Mouse (Mus musculus) induced T-regulatory cell, adult 2 months (primary cell): Measurements from ENCODE around the gene Nrros.

Experiments
- DNase-seq: peaks from one replicate; pipeline ENCODE4 v3.0.0-alpha.2; 2012; ENCODE audit warnings: low read depth

The Nrros gene

GRCm38 (mm10) chr16:32160742-32161323, 4.6 kb downstream of the Nrros start:
- DNase-seq: peak; percentile 51

- DNase-seq: no peak
Observed at GRCm38 (mm10) chr16:32158966-32159365, 6.4 kb downstream of the Nrros start.

- no peak for DNase-seq
Observed at GRCm38 (mm10) chr16:32157369-32157768, 8.0 kb downstream of the Nrros start.

DNA sequence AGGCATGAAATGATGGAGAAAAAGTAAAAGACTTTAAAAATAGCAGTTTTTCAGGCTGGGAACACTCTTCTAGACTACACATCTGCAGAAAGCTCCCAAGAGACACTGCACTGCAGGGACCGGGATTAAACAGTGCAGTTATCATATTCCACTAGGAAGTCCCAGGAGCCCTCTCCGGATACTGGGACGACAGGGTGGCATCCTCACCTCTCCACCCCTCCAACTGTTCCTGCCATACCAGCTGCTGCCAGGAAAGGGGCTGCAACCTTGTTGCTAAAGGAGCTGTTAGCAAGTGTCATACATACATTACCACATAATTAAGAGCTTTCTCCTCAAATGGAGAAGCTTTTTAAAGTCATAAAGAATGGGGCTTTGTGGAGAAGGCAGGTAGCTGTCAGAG, 8.7 kb downstream of the Nrros start:
- DNase-seq: no peak

DNA sequence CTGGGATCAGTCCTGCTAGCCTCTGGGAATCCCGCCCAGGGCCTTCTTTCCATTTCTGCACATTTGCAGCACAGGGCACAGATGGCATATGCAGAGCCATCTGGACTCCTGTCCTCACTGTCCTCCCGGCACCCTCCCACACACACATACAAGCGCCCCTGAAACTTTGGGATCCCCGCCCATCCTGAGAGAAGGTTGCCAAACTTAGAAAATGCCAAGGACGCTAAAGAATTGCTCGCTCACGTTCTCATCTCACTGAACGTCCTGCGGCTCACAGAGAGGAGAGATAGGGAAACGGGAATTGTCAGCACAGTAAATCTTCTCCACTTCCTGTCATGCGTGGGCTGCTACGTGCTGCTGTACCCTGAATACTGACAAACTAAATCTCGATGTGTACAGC, 11.0 kb downstream of the Nrros start:
- no peak for DNase-seq

DNA sequence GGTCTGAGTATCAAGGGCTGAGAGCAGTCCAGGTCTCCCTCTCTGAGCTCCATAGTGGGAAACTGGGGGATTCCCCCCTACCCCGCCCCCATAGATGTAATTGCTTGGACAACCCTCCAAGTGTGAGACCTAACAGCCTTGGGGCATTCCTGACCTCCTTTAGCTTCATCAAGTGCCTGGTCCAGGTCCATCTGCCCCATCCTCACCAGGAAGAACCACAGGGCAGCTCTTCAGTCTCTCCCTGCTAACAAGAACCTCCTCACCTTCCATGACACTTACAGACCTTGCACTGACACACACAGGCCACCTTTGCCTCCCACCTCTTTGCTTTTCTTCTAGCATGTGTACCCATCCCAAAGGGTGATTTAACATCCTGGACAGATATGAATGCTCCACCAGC, 11.4 kb downstream of the Nrros start:
- no peak for DNase-seq

GRCm38 (mm10) chr16:32147589-32148207, 17.7 kb downstream of the Nrros start:
- peak; percentile 39 for DNase-seq

DNA sequence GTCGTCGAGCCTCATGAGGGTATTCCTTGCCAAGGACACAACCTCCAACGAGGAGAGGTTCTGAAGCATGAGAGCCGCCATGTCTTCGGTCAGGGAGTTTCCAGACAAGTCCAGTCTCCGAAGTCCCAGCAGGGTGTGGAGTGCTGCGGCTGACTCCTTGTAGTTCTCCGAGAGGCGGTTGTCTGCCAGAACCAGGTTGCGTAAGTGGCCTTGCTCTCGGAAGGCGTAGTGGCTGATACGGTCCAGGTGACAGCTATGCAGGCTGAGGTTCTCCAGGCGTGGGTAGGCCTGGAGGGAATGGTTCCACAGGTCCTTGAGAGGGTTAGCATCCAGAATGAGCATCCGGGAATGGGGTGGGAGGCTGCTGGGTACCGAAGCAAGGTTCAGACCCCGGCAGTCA, 20.8 kb downstream of the Nrros start:
- DNase-seq: no peak

- no peak for DNase-seq
Observed at GRCm38 (mm10) chr16:32143766-32144165, 21.6 kb downstream of the Nrros start.

DNA sequence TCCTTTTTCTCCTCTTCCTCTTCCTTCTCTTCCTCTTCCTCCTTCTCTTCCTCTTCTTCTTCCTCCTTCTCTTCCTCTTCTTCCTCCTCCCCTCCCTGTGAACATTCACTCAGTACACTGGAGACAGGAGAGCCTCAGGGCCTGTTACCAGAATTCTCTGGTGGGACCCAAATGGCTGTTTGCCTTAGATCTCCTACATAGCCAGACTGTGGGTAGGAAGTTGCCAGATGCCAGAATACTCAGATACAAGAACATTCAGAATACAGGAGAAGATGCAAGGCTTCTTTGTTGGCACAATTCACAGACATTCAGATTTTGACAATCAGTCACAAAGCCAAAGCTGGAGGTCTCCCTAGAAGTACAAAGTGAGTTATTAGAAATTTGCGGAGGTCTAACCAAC, 26.4 kb downstream of the Nrros start:
- no peak for DNase-seq

DNA sequence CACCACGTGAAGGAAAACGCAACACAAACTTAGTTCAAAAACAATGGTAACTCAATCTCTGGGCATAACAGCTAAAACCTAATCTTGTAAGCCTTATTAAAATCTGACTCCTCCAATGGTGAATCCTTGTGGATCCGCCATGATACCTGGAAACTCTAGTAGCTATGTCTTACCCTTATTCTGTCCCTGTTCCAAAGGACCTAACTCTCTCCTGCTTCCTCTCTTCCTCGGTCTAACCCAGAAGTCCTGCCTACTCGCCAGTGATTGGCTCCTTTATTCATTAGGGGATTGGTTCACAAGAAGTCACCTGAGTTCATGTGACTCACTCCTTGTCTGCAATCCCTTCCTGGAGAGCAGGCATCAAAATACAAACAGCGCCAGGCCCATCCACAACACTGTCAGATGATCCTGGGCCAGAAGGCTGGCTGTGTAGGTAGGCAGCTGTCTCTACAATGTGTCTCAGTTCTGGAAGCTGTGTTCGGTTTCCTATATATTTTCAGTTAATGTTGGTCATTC, 29.5 kb downstream of the Nrros start:
- DNase-seq: no peak

- no peak for DNase-seq
Observed at GRCm38 (mm10) chr16:32133148-32133547, 32.2 kb downstream of the Nrros start.

DNA sequence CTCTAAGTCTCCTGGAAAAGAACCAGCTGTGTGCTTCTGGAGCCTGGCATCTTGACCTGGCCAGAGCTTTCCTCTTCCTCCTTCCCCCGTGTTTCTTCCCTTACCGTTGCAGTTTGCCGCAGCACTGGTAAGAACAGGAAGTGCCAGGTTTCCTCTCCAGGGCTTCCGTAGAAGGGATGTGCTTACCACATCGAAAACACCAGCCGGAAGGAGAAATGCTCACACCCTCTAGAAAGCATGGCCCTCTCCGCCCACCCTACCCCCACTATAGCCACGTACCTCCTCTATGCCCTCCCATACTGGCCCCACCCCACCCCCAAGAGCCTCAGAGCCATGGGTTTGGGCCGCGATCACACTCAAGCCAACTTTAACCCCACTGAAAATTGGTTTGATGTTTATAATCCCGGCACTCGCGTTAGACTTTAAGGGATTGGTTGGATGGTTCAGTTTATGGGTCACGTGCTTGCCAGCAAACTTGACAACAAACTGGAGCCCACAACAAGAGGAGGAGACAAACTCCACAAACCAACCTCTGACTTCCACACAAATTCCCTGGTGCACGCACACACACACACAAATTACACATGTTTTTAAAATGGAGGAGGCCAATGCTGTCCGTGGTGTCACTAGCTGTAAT, 35.1 kb downstream of the Nrros start:
- DNase-seq: peak; percentile 89

DNA sequence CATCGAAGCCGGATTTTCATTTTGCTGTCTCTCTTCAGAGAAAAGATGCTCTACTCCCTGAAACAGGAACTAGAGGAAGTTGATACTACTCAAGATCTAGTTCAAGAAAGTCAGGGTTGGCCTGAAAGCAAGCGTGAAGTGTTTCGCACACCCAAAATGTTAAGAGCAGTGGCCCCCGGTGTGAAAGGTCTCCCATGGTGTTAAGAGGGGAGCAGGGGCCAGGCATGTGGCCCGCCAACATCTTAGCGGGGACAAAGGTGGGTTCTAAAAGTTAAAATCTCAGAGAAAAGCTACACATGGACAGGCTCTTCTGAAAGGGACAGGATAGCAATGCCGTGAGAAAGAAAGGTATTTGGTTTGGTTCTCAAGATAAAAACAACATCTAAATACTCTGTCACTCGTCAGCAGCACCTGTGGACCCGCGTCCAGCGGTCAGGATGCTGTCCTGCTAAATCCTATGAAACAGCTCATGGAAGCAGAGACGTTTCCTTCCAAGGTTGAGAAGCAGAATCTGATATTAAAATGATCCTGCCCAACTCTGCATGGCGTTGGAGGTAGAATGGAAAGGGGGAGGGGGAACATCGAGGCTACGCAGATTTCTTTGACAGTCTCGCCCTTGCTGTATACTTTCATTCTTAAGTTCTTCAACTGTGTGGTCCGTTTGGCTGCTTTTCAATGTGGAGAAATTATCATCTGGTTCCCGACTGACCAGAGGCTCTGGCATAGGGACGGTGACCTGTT, 35.8 kb downstream of the Nrros start:
- peak; percentile 73 for DNase-seq

DNA sequence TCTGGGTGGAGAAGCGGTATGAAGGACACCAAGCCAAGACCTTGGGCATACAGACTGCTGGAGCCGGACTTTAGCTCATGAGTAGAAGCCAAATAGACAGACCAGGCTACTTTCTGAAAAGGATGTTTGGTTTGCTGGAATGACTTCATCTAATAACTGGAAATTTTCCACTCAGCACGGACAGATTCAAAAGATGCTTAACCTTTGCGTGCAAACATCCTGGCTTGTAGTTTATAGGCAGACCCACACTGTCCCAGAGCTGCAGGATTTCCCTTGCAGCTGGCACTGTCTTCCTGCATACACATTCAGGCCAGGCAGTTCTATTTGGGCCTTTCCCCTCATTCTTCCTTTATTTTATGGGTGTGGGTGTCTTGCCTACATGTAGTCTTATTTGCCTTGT, 38.3 kb downstream of the Nrros start:
- DNase-seq: no peak

DNA sequence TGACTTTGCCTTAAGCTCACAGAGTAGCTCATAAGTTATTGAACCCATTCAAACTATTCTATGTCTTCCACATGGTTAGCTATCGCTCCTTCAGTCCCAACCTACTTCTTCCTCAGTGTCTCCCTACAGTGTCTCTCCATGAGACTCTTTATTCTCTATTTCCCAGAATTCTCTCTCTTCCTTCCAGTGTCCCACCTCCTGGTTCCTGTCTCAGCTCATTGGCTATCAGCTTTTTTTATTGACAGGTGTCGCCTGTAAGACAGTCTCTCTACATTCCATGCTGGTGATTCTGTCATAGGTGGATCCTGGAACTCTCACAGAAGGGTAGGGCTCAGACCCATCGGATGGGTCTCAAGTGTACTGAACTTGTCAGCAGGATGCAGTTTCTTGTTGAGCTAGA, 40.0 kb downstream of the Nrros start:
- DNase-seq: peak; percentile 28

DNA sequence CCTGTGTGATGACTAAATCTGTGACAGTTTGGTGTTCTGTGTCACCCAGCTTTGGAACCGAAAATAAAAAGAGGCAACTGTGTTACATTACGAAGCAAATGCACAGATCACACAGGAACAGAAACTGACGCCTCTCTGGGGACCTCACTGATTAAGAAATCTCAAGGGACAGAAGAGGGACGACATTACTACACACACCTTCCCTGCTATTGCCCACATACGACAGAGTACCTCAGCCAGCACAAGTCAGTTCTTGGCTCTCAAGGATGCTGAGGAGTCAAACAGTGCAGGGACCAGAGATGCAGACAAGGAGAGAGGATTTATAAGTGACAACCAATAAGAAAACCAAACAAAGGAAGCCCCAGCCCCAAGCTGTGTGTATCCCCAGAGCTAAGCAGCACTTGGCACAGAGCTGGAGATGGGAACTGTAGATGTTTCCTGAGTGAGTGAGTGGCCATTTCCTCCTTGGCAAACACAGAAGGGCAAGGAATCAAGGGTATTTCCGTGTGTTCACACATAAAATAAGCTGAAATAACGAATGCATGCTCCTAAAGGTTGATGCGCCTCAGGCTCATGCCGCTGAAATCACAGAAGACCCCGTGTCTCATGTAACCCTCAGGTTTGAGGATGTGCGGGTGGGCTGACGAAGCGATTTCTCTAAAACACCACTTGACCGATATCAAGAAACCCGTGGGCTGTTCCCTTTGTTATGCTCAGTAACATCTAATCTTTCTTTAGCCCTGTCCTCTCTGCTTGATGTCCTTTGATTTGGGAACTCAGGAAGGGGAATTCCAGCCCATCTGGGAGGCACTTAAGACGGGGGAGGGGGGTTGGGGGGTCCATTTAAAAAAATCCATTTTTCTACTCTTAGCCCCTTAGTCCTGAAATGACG, 40.7 kb downstream of the Nrros start:
- DNase-seq: peak; percentile 76

GRCm38 (mm10) chr16:32124020-32124419, 41.4 kb downstream of the Nrros start:
- DNase-seq: no peak

DNA sequence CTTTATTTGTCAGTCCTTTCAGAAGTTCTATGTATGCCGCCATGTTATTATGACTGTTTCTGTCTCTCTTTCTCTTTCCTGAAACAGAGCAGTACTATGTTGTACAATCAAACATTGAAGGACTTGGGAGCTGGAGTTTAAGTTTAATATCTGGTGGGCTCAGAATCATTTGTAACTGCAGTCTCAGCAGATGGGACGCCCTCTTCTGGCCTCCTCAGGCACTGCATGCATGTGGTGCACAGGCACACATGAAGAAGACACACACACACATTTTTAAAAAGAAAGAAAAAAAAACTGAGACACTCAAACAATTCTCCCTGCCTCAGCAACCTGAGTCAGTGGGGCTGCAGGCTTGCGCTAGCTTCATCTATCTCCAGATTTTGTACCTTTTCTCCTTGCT, 44.9 kb downstream of the Nrros start:
- no peak for DNase-seq

DNA sequence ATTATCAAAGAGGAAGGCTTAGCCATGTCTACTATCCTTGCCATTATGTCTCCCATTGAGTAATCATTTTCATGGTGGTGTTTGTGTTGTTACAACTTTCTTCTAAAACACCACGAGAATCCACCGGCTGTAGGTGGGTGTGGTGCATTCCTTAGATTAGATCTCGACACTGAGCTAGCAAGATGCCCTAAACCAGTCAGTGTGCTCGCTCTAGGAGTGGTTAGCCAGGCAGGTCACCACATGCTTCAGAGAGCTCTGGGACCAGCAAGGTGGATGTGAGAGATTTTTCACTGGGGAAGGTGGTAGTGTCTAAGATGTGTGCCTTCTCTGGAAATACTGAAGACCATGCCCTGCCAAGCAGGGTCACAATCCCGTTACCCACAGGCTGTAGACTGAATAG, 49.2 kb downstream of the Nrros start:
- DNase-seq: peak; percentile 56

- DNase-seq: no peak
Observed at GRCm38 (mm10) chr16:32115781-32116180, 49.6 kb downstream of the Nrros start.
